Mouse (Mus musculus): Measurements from ENCODE around the gene Eif4ebp2. TPM values are rescaled to one million over a fixed set of nuclear protein-coding genes. Genes with fewer than 3 reads are reported as not detected.

The Eif4ebp2 gene
- polyA plus RNA-seq (2012; fragmentation: generic; extraction: Trizol), result 42.3 TPM
- long read RNA-seq, experiment 1, partial matches to known transcripts, result 0 of 5 reads
- long read RNA-seq, experiment 1, other reads (novel, unspliced or antisense), result 5 of 5 reads
- long read RNA-seq, experiment 2, full-length matches to known transcripts, result 11 of 27 reads
- long read RNA-seq, experiment 2, partial matches to known transcripts, result 2 of 27 reads
- long read RNA-seq, experiment 2, other reads (novel, unspliced or antisense), result 14 of 27 reads

GRCm38 (mm10) chr10:61452645-61453044 is at the start of gene Eif4ebp2:
Gene Eif4ebp2, minus strand, starts transcription at chr10:61452661.
- Histone ChIP-seq H3K79me2 (ENCODE audit: control insufficient read depth, insufficient read depth) (peaks cover 48% of the 10 kb centered on the region), H3K79me3 (ENCODE audit: low read depth) (peaks cover 46% of the 10 kb centered on the region), H3ac (ENCODE audit: control insufficient read depth, insufficient read length, low read depth) (peak within 1 kb of the TSS; percentile 70), H3K4me3 (ENCODE audit: insufficient read depth, poor library complexity, severe bottlenecking) (peak within 1 kb of the TSS; percentile 82), H3K36me3 (ENCODE audit: control insufficient read depth, insufficient read depth) (peaks cover 7% of the 10 kb centered on the region), H3K27me3 (ENCODE audit: control insufficient read depth, insufficient read depth, insufficient read length) (no peaks in the 10 kb centered on the region)
- TF ChIP-seq CEBPB (IDR thresholded peaks at IDR 0.05; ENCODE audit: low read depth) (no peak), USF1 (IDR thresholded peaks at IDR 0.05; ENCODE audit: low read depth) (no peak), CTCF (IDR thresholded peaks at IDR 0.05; ENCODE audit: control insufficient read depth, insufficient read depth, insufficient read length) (no peak), MAX (IDR thresholded peaks at IDR 0.05) (peak; percentile 66), MYOD1 (IDR thresholded peaks at IDR 0.05; ENCODE audit: control insufficient read depth, insufficient read length, low read depth) (no peak), FOSL1 (IDR thresholded peaks at IDR 0.05; ENCODE audit: insufficient read depth, low read length, poor library complexity, severe bottlenecking) (no peak)

GRCm38 (mm10) chr10:61500756-61501155 is 48.3 kb upstream of the Eif4ebp2 start:
- Histone ChIP-seq H3K4me3 (ENCODE audit: insufficient read depth, poor library complexity, severe bottlenecking) (no peak overlapping the region), H3K79me2 (ENCODE audit: control insufficient read depth, insufficient read depth) (no peaks in the 10 kb centered on the region), H3K79me3 (ENCODE audit: low read depth) (no peaks in the 10 kb centered on the region), H3ac (ENCODE audit: control insufficient read depth, insufficient read length, low read depth) (no peak overlapping the region), H3K27me3 (ENCODE audit: control insufficient read depth, insufficient read depth, insufficient read length) (no peaks in the 10 kb centered on the region), H3K36me3 (ENCODE audit: control insufficient read depth, insufficient read depth) (no peaks in the 10 kb centered on the region)
- TF ChIP-seq MYOG (IDR thresholded peaks at IDR 0.05; ENCODE audit: control insufficient read depth, extremely low read depth, insufficient read length), result no peak
- TF ChIP-seq FOSL1 (IDR thresholded peaks at IDR 0.05; ENCODE audit: insufficient read depth, low read length, poor library complexity, severe bottlenecking), result no peak
- no peak for TF ChIP-seq CEBPB (IDR thresholded peaks at IDR 0.05; ENCODE audit: low read depth)
- no peak for TF ChIP-seq CTCF (IDR thresholded peaks at IDR 0.05; ENCODE audit: control insufficient read depth, insufficient read depth, insufficient read length)
- TF ChIP-seq MYOD1 (IDR thresholded peaks at IDR 0.05; ENCODE audit: control insufficient read depth, insufficient read length, low read depth), result no peak
- TF ChIP-seq USF1 (IDR thresholded peaks at IDR 0.05; ENCODE audit: low read depth), result no peak
- no peak for TF ChIP-seq MAX (IDR thresholded peaks at IDR 0.05)

- Histone ChIP-seq H3K36me3 (ENCODE audit: control insufficient read depth, insufficient read depth) (no peaks in the 10 kb centered on the region), H3ac (ENCODE audit: control insufficient read depth, insufficient read length, low read depth) (no peak overlapping the region), H3K4me3 (ENCODE audit: insufficient read depth, poor library complexity, severe bottlenecking) (no peak overlapping the region), H3K79me3 (ENCODE audit: low read depth) (no peaks in the 10 kb centered on the region), H3K79me2 (ENCODE audit: control insufficient read depth, insufficient read depth) (no peaks in the 10 kb centered on the region), H3K27me3 (ENCODE audit: control insufficient read depth, insufficient read depth, insufficient read length) (no peaks in the 10 kb centered on the region)
- TF ChIP-seq MYOG (IDR thresholded peaks at IDR 0.05; ENCODE audit: control insufficient read depth, extremely low read depth, insufficient read length) (no peak), FOSL1 (IDR thresholded peaks at IDR 0.05; ENCODE audit: insufficient read depth, low read length, poor library complexity, severe bottlenecking) (no peak), MAX (IDR thresholded peaks at IDR 0.05) (no peak), USF1 (IDR thresholded peaks at IDR 0.05; ENCODE audit: low read depth) (no peak), CTCF (IDR thresholded peaks at IDR 0.05; ENCODE audit: control insufficient read depth, insufficient read depth, insufficient read length) (no peak), CEBPB (IDR thresholded peaks at IDR 0.05; ENCODE audit: low read depth) (no peak), MYOD1 (IDR thresholded peaks at IDR 0.05; ENCODE audit: control insufficient read depth, insufficient read length, low read depth) (no peak)
Observed at GRCm38 (mm10) chr10:61499505-61500466, 47.3 kb upstream of the Eif4ebp2 start.

GRCm38 (mm10) chr10:61496231-61496630 is 43.8 kb upstream of the Eif4ebp2 start:
- no peaks in the 10 kb centered on the region for H3K36me3 ChIP-seq (ENCODE audit: control insufficient read depth, insufficient read depth)
- TF ChIP-seq MAX (IDR thresholded peaks at IDR 0.05), result no peak
- TF ChIP-seq USF1 (IDR thresholded peaks at IDR 0.05; ENCODE audit: low read depth), result no peak
- no peak for TF ChIP-seq FOSL1 (IDR thresholded peaks at IDR 0.05; ENCODE audit: insufficient read depth, low read length, poor library complexity, severe bottlenecking)
- TF ChIP-seq CEBPB (IDR thresholded peaks at IDR 0.05; ENCODE audit: low read depth), result no peak
- no peak for TF ChIP-seq MYOD1 (IDR thresholded peaks at IDR 0.05; ENCODE audit: control insufficient read depth, insufficient read length, low read depth)
- no peak for TF ChIP-seq MYOG (IDR thresholded peaks at IDR 0.05; ENCODE audit: control insufficient read depth, extremely low read depth, insufficient read length)
- TF ChIP-seq CTCF (IDR thresholded peaks at IDR 0.05; ENCODE audit: control insufficient read depth, insufficient read depth, insufficient read length), result no peak
- H3K79me3 ChIP-seq (ENCODE audit: low read depth), result no peaks in the 10 kb centered on the region
- no peaks in the 10 kb centered on the region for H3K79me2 ChIP-seq (ENCODE audit: control insufficient read depth, insufficient read depth)
- no peaks in the 10 kb centered on the region for H3K27me3 ChIP-seq (ENCODE audit: control insufficient read depth, insufficient read depth, insufficient read length)
- no peak overlapping the region for H3K4me3 ChIP-seq (ENCODE audit: insufficient read depth, poor library complexity, severe bottlenecking)
- no peak overlapping the region for H3ac ChIP-seq (ENCODE audit: control insufficient read depth, insufficient read length, low read depth)

- Histone ChIP-seq H3ac (ENCODE audit: control insufficient read depth, insufficient read length, low read depth) (no peak overlapping the region), H3K79me3 (ENCODE audit: low read depth) (no peaks in the 10 kb centered on the region), H3K4me3 (ENCODE audit: insufficient read depth, poor library complexity, severe bottlenecking) (no peak overlapping the region), H3K27me3 (ENCODE audit: control insufficient read depth, insufficient read depth, insufficient read length) (no peaks in the 10 kb centered on the region), H3K36me3 (ENCODE audit: control insufficient read depth, insufficient read depth) (no peaks in the 10 kb centered on the region), H3K79me2 (ENCODE audit: control insufficient read depth, insufficient read depth) (no peaks in the 10 kb centered on the region)
- TF ChIP-seq CTCF (IDR thresholded peaks at IDR 0.05; ENCODE audit: control insufficient read depth, insufficient read depth, insufficient read length) (no peak), FOSL1 (IDR thresholded peaks at IDR 0.05; ENCODE audit: insufficient read depth, low read length, poor library complexity, severe bottlenecking) (no peak), MYOG (IDR thresholded peaks at IDR 0.05; ENCODE audit: control insufficient read depth, extremely low read depth, insufficient read length) (no peak), MAX (IDR thresholded peaks at IDR 0.05) (no peak), MYOD1 (IDR thresholded peaks at IDR 0.05; ENCODE audit: control insufficient read depth, insufficient read length, low read depth) (no peak), CEBPB (IDR thresholded peaks at IDR 0.05; ENCODE audit: low read depth) (no peak), USF1 (IDR thresholded peaks at IDR 0.05; ENCODE audit: low read depth) (no peak)
Observed at GRCm38 (mm10) chr10:61495461-61495860, 43.0 kb upstream of the Eif4ebp2 start.
